Mouse (Mus musculus): ENCODE data around the gene Gpr157. TPM values are rescaled to one million over a fixed set of nuclear protein-coding genes. Genes with fewer than 3 reads are reported as not detected.
A peak's percentile ranks its signal among the peaks of the same experiment; 100 is the strongest.

Gpr157 gene
- total RNA-seq, 1 experiment from 2014 or later, result 1.7 TPM

GRCm38 (mm10) chr4:150151045-150151444, 63.9 kb downstream of the Gpr157 start:
- DNase-seq, result no peak

GRCm38 (mm10) chr4:150152483-150152882, 65.3 kb downstream of the Gpr157 start:
- DNase-seq, result peak; percentile 35

- no peak for DNase-seq
Observed at GRCm38 (mm10) chr4:150155301-150155700, 68.1 kb downstream of the Gpr157 start.

Small RNA genes lying within 50 kb of the gene (microRNA-seq; reads per million reads assigned to microRNA genes)
- gene Mir34a, result 1,120 to 1,355 reads per million in 2 experiments

Other genes starting within 250 kb of the Gpr157 start
- 23.7 and 25.6 TPM in 2 replicates for gene Spsb1, start 132.3 kb upstream of the Gpr157 start, total RNA-seq (2021)
- gene H6pd, start 78.3 kb upstream of the Gpr157 start, total RNA-seq (2021), result 127 and 149 TPM in 2 replicates
- gene Slc2a5, start 31.9 kb downstream of the Gpr157 start, total RNA-seq (2021), result 2.3 and 3.6 TPM in 2 replicates
- gene Slc2a7, start 61.6 kb downstream of the Gpr157 start, total RNA-seq (2021), result not detected in 2 replicates
- 1.1 and 1.3 TPM in 2 replicates for gene Car6, start 114.0 kb downstream of the Gpr157 start, total RNA-seq (2021)
- gene Eno1, start 149.4 kb downstream of the Gpr157 start, total RNA-seq (2021), result 428 and 430 TPM in 2 replicates
- gene Rere, start 194.3 kb downstream of the Gpr157 start, total RNA-seq (2021), result 158 and 177 TPM in 2 replicates

Data from adrenal gland, postnatal 25 days (tissue).